Mouse (Mus musculus) ES-E14 (cell line): Measurements from ENCODE around the gene Cnot10.

ENCODE experiments used
- MAFK ChIP-seq: IDR thresholded peaks from 2 replicates; pipeline ENCODE4 v1.6.1; 2014; ENCODE audit warnings: mild to moderate bottlenecking, low read depth, low read length, inconsistent platforms; ENCODE audit not compliant: insufficient read depth
- ZC3H11A ChIP-seq: IDR thresholded peaks from 2 replicates; pipeline ENCODE4 v1.6.1; 2012; ENCODE audit warnings: low read depth, mild to moderate bottlenecking, inconsistent platforms, low read length, borderline replicate concordance
- ZNF384 ChIP-seq: IDR thresholded peaks from 2 replicates; pipeline ENCODE4 v1.6.1; 2012; ENCODE audit warnings: low read depth, low read length, inconsistent platforms

DNA sequence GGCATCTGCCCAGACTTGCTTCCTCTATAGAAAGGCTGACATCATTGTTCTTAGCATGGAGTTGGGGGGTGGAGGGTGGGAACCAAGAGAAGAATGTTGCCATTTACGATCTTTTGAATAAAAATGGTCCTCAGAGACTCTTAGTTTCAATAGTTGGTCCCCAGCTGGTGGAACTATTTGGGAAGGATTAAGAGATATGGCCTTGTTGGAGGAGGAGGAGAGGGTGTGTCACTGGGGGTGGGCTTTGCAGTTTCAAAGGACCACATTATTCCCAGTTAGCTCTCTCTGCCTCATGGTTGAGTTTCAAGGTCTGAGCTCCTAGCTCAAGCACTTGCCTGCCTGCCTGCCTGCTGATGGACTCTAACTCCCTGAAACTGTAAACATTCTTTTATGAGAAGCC, 32.0 kb upstream of the Cnot10 start:
- no peak for TF ChIP-seq ZNF384
- no peak for TF ChIP-seq ZC3H11A
- no peak for TF ChIP-seq MAFK
